In genomic region chr3:128380579-128380978, GRCm38 (mm10) we compare ENCODE assay signal across 22 mouse cellular contexts.
"Had no signal": no experiment of that assay in that cellular context is flagged by ENCODE, and none has a peak within 500 bp of the region (broad histone marks: within the 10 kb centered on the region; RNA-seq: fewer than 3 reads in every experiment).

No protein-coding gene starts in this region.

- H3K9me3 ChIP-seq: limb, embryonic 10.5 days; limb, embryonic 13.5 days; liver, embryonic 12.5 days; liver, embryonic 15.5 days; lung, embryonic 15.5 days; midbrain, embryonic 10.5 days; midbrain, embryonic 13.5 days; neural tube, embryonic 12.5 days; neural tube, embryonic 15.5 days had no signal

- DNase-seq: kidney, adult 9 months; kidney, postnatal 14 days; kidney, postnatal 4 days; liver; lung, adult 18-20 months; lung, postnatal 10 days; lung, postnatal 36 days; right cerebral cortex, adult 18-20 months; right cerebral cortex, postnatal 14 days; right cerebral cortex, postnatal 4 days; thymus, postnatal 36 days had no signal

- H3K4me3 ChIP-seq: limb, embryonic 10.5 days; limb, embryonic 13.5 days; liver, embryonic 12.5 days; liver, embryonic 15.5 days; lung, embryonic 15.5 days; megakaryocyte, embryonic 14.5 days; midbrain, embryonic 10.5 days; midbrain, embryonic 13.5 days; neural tube, embryonic 12.5 days; neural tube, embryonic 15.5 days had no signal

- H3K27ac ChIP-seq: limb, embryonic 10.5 days; limb, embryonic 13.5 days; liver, embryonic 12.5 days; liver, embryonic 15.5 days; lung, embryonic 15.5 days; midbrain, embryonic 10.5 days; midbrain, embryonic 13.5 days; neural tube, embryonic 12.5 days; neural tube, embryonic 15.5 days; stomach, postnatal 0 days had no signal

- H3K9ac ChIP-seq: limb, embryonic 13.5 days; liver, embryonic 12.5 days; liver, embryonic 15.5 days; lung, embryonic 15.5 days; midbrain, embryonic 13.5 days; neural tube, embryonic 12.5 days; neural tube, embryonic 15.5 days had no signal

- ATAC-seq: liver, embryonic 12.5 days; midbrain, embryonic 13.5 days had no signal

- H3K36me3 ChIP-seq: limb, embryonic 10.5 days; limb, embryonic 13.5 days; liver, embryonic 12.5 days; liver, embryonic 15.5 days; lung, embryonic 15.5 days; midbrain, embryonic 10.5 days; midbrain, embryonic 13.5 days; neural tube, embryonic 12.5 days; neural tube, embryonic 15.5 days had no signal

- H3K27me3 ChIP-seq: limb, embryonic 13.5 days; liver, embryonic 12.5 days; liver, embryonic 15.5 days; lung, embryonic 15.5 days; megakaryocyte, embryonic 14.5 days; midbrain, embryonic 13.5 days; neural tube, embryonic 12.5 days; neural tube, embryonic 15.5 days had no signal

- H3K4me2 ChIP-seq: limb, embryonic 13.5 days; liver, embryonic 12.5 days; liver, embryonic 15.5 days; lung, embryonic 15.5 days; midbrain, embryonic 13.5 days; neural tube, embryonic 12.5 days; neural tube, embryonic 15.5 days had no signal

- H3K4me1 ChIP-seq: limb, embryonic 10.5 days; limb, embryonic 13.5 days; liver, embryonic 12.5 days; liver, embryonic 15.5 days; lung, embryonic 15.5 days; megakaryocyte, embryonic 14.5 days; midbrain, embryonic 10.5 days; midbrain, embryonic 13.5 days; neural tube, embryonic 12.5 days; neural tube, embryonic 15.5 days had no signal
